Mouse (Mus musculus): ENCODE data around the gene Rptor. TPM values are rescaled to one million over a fixed set of nuclear protein-coding genes. Genes with fewer than 3 reads are reported as not detected.

The Rptor gene
- polyA plus RNA-seq, 1 experiment: 43.6 TPM

DNA sequence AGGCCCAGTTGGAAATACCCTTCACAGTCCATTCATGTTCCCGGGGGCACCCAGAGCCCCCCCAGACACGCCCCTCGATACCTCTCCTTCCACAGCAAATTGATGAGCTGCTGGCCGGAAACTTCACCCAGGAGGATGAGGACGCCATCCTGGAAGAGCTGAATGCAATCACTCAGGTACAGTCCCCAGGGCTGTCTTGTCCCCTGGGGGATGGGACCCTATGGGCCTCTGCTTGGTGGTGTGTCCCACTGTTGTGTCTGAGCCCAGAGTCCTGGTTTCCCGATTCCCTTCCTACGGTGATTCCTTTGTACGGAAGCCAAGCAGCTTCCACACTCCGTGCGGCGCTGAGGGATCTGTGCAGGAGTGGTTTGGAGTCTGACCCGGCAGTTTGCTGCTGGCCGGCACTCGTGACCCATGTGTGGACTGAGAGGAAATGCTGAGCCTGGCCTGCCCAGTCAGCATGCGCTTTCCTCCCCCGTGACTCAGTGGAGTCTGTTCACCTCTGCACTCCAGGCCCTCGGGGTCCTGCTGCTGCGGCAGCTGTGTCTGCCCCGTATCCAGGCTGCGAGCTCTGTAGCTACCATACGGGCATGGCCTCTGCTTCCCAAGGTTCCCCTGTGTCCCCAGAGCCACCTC, 314.2 kb downstream of the Rptor start:
- Histone ChIP-seq H3K4me1 (ENCODE audit: control insufficient read depth, insufficient read depth, low read length) (peaks cover 17% of the 10 kb centered on the region; the same call in 1 of the 2 replicates), H3K27me3 (ENCODE audit: control insufficient read depth, insufficient read depth, low read length) (no peaks in the 10 kb centered on the region), H3K27ac (ENCODE audit: insufficient read depth, low read length) (no peak overlapping the region), H3K4me3 (replicated peaks; ENCODE audit: insufficient read depth, low read depth, low read length) (no peak overlapping the region)
- no peak for DNase-seq
- TF ChIP-seq CTCF (IDR thresholded peaks at IDR 0.05; ENCODE audit: borderline replicate concordance, insufficient read depth, low read depth, low read length) (no peak), POLR2A (IDR thresholded peaks at IDR 0.05; ENCODE audit: borderline replicate concordance, insufficient read depth, low read length) (no peak)
- WGBS: 91% methylated on average over 21 of the region's 21 CpGs

GRCm38 (mm10) chr11:119918521-119918920, 315.8 kb downstream of the Rptor start:
- DNase-seq: no peak
- peaks cover 14% of the 10 kb centered on the region; the same call in 1 of the 2 replicates for H3K4me1 ChIP-seq (ENCODE audit: control insufficient read depth, insufficient read depth, low read length)
- no peak overlapping the region for H3K4me3 ChIP-seq (replicated peaks; ENCODE audit: insufficient read depth, low read depth, low read length)
- H3K27ac ChIP-seq (ENCODE audit: insufficient read depth, low read length): no peak overlapping the region
- H3K27me3 ChIP-seq (ENCODE audit: control insufficient read depth, insufficient read depth, low read length): no peaks in the 10 kb centered on the region
- TF ChIP-seq POLR2A (IDR thresholded peaks at IDR 0.05; ENCODE audit: borderline replicate concordance, insufficient read depth, low read length) (no peak), CTCF (IDR thresholded peaks at IDR 0.05; ENCODE audit: borderline replicate concordance, insufficient read depth, low read depth, low read length) (no peak)
- 73% methylated on average over 7 of the region's 7 CpGs for WGBS

GRCm38 (mm10) chr11:119919432-119919831, 316.7 kb downstream of the Rptor start:
- Histone ChIP-seq H3K27ac (ENCODE audit: insufficient read depth, low read length) (no peak overlapping the region), H3K4me1 (ENCODE audit: control insufficient read depth, insufficient read depth, low read length) (peaks cover 12% of the 10 kb centered on the region; the same call in 1 of the 2 replicates), H3K4me3 (replicated peaks; ENCODE audit: insufficient read depth, low read depth, low read length) (no peak overlapping the region), H3K27me3 (ENCODE audit: control insufficient read depth, insufficient read depth, low read length) (no peaks in the 10 kb centered on the region)
- no peak for DNase-seq
- TF ChIP-seq CTCF (IDR thresholded peaks at IDR 0.05; ENCODE audit: borderline replicate concordance, insufficient read depth, low read depth, low read length) (no peak), POLR2A (IDR thresholded peaks at IDR 0.05; ENCODE audit: borderline replicate concordance, insufficient read depth, low read length) (no peak)
- WGBS: 96% methylated on average over 4 of the region's 4 CpGs

GRCm38 (mm10) chr11:119919897-119920296, 317.2 kb downstream of the Rptor start:
- Histone ChIP-seq H3K4me1 (ENCODE audit: control insufficient read depth, insufficient read depth, low read length) (peaks cover 7% of the 10 kb centered on the region; the same call in 1 of the 2 replicates), H3K27me3 (ENCODE audit: control insufficient read depth, insufficient read depth, low read length) (no peaks in the 10 kb centered on the region), H3K4me3 (replicated peaks; ENCODE audit: insufficient read depth, low read depth, low read length) (no peak overlapping the region), H3K27ac (ENCODE audit: insufficient read depth, low read length) (no peak overlapping the region)
- TF ChIP-seq CTCF (IDR thresholded peaks at IDR 0.05; ENCODE audit: borderline replicate concordance, insufficient read depth, low read depth, low read length) (peak; percentile 85), POLR2A (IDR thresholded peaks at IDR 0.05; ENCODE audit: borderline replicate concordance, insufficient read depth, low read length) (no peak)
- 67% methylated on average over 8 of the region's 8 CpGs for WGBS
- DNase-seq: peak; percentile 60 to 75

DNA sequence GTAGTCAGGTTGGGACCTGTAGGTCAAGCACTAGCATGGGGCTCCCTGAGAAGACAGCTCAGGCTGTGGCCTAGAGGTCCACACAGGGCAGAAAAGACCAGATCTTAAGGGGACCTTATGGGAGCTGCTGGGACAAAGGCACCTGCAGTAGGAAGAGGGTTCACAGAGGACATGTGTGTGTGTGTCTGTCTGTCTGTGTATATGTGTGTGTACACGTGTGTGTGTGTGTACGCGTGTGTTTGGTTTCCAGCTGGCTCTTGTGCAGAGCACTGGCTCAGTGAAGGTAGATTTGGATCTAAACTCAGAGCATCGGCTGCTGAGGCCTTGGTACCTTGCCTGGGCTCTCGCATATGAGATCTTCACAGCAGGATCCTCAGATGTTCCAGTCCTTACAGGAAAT, 318.0 kb downstream of the Rptor start:
- TF ChIP-seq CTCF (IDR thresholded peaks at IDR 0.05; ENCODE audit: borderline replicate concordance, insufficient read depth, low read depth, low read length): no peak
- TF ChIP-seq POLR2A (IDR thresholded peaks at IDR 0.05; ENCODE audit: borderline replicate concordance, insufficient read depth, low read length): no peak
- 0 out of 2 replicates have a peak, but pooled peaks cover 2% of the 10 kb centered on the region for H3K4me1 ChIP-seq (ENCODE audit: control insufficient read depth, insufficient read depth, low read length)
- 63% methylated on average over 5 of the region's 5 CpGs for WGBS
- H3K27me3 ChIP-seq (ENCODE audit: control insufficient read depth, insufficient read depth, low read length): no peaks in the 10 kb centered on the region
- H3K4me3 ChIP-seq (replicated peaks; ENCODE audit: insufficient read depth, low read depth, low read length): no peak overlapping the region
- H3K27ac ChIP-seq (ENCODE audit: insufficient read depth, low read length): no peak overlapping the region
- DNase-seq: no peak

- 88% methylated on average over 5 of the region's 5 CpGs for WGBS
- TF ChIP-seq POLR2A (IDR thresholded peaks at IDR 0.05; ENCODE audit: borderline replicate concordance, insufficient read depth, low read length) (no peak), CTCF (IDR thresholded peaks at IDR 0.05; ENCODE audit: borderline replicate concordance, insufficient read depth, low read depth, low read length) (no peak)
- no peak overlapping the region for H3K27ac ChIP-seq (ENCODE audit: insufficient read depth, low read length)
- peaks cover 10% of the 10 kb centered on the region for H3K4me1 ChIP-seq (ENCODE audit: control insufficient read depth, insufficient read depth, low read length)
- DNase-seq: no peak
- no peaks in the 10 kb centered on the region for H3K27me3 ChIP-seq (ENCODE audit: control insufficient read depth, insufficient read depth, low read length)
- H3K4me3 ChIP-seq (replicated peaks; ENCODE audit: insufficient read depth, low read depth, low read length): no peak overlapping the region
Measured at GRCm38 (mm10) chr11:119925176-119925575, 322.5 kb downstream of the Rptor start.

DNA sequence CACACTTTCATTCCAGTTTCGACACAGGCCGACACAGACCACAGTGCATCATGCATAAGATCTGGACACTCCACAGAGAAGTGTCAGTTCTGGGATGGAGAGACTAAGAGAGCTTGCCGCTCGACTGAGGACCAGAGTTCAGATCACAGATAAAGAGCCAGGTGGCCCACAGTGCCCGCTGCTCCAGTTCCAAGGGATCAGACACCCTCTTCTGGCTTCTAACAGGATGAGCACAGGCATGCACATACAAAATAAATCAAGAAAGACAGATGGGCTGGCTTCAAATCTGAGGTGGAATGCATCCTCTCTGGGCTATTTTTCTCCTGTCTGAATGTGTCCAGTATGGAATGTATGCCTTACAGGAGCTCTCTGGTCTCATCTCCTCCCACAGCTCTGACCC, 324.1 kb downstream of the Rptor start:
- H3K4me1 ChIP-seq (ENCODE audit: control insufficient read depth, insufficient read depth, low read length): peaks cover 11% of the 10 kb centered on the region
- H3K27ac ChIP-seq (ENCODE audit: insufficient read depth, low read length): no peak overlapping the region
- no peak overlapping the region for H3K4me3 ChIP-seq (replicated peaks; ENCODE audit: insufficient read depth, low read depth, low read length)
- DNase-seq: peak; percentile 35 to 52
- no peaks in the 10 kb centered on the region for H3K27me3 ChIP-seq (ENCODE audit: control insufficient read depth, insufficient read depth, low read length)
- TF ChIP-seq POLR2A (IDR thresholded peaks at IDR 0.05; ENCODE audit: borderline replicate concordance, insufficient read depth, low read length) (no peak), CTCF (IDR thresholded peaks at IDR 0.05; ENCODE audit: borderline replicate concordance, insufficient read depth, low read depth, low read length) (peak; percentile 41; the same call in 1 of the 2 replicates)
- 10% methylated on average over 5 of the region's 5 CpGs for WGBS

DNA sequence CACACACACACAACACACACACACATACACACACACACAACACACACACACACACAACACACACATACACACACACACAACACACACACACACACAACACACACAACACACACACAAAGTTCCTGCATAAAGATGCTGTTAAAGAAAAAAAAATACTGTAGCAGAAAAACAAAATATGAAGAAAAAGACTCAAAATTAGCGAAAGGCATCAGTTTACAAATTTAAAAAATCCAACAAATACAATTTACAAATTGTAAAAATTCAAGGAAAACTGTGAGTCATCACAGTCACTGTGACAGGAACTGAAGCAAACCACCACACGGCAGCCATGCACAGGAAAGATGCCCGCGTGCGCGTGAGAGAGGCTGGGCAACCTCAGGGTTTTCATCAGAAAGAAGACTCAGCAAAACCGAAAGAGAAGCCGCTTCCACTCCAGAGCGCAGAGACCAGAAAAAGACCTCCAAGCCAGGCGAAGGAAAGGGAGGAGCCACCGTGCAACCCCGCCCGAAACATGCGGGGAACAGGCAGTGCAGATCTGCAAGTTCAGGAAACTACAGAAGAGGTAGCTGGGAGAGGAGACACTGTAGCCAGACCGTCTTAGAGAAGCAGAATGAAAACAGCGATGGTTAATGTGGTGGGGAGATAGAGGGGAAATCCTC, 325.4 kb downstream of the Rptor start:
- TF ChIP-seq CTCF (IDR thresholded peaks at IDR 0.05; ENCODE audit: borderline replicate concordance, insufficient read depth, low read depth, low read length): no peak
- TF ChIP-seq POLR2A (IDR thresholded peaks at IDR 0.05; ENCODE audit: borderline replicate concordance, insufficient read depth, low read length): no peak
- WGBS: 79% methylated on average over 16 of the region's 16 CpGs
- no peak for DNase-seq
- H3K4me3 ChIP-seq (replicated peaks; ENCODE audit: insufficient read depth, low read depth, low read length): no peak overlapping the region
- H3K4me1 ChIP-seq (ENCODE audit: control insufficient read depth, insufficient read depth, low read length): peaks cover 19% of the 10 kb centered on the region
- no peak overlapping the region for H3K27ac ChIP-seq (ENCODE audit: insufficient read depth, low read length)
- H3K27me3 ChIP-seq (ENCODE audit: control insufficient read depth, insufficient read depth, low read length): no peaks in the 10 kb centered on the region
